Mouse (Mus musculus): ENCODE measurements around the gene Slc5a10. TPM values are rescaled to one million over a fixed set of nuclear protein-coding genes. Genes with fewer than 3 reads are reported as not detected.

Gene Slc5a10
- total RNA-seq, 2 experiments from 2014 or later, result not detected

GRCm38 (mm10) chr11:61629621-61630020, 91.0 kb downstream of the Slc5a10 start:
- intact Hi-C loops (cut with DNase I), result loop anchor here (2.0 to 10.0 kb wide), 3 partner anchors 38 to 285 kb away; partner anchors contain the start of gene Slc47a2
- no peak for DNase-seq

- intact Hi-C loops (cut with DNase I), result loop anchor here (5.0 to 10.0 kb wide), 2 partner anchors 41 to 282 kb away; partner anchors contain the start of gene Slc47a2
- no peak for DNase-seq
These were observed 94.1 kb downstream of the Slc5a10 start for GRCm38 (mm10) chr11:61626509-61626908.

- intact Hi-C loops (cut with DNase I), result loop anchor here (5.0 to 10.0 kb wide), 2 partner anchors 42 to 280 kb away; partner anchors contain the start of gene Slc47a2
- no peak for DNase-seq
These were observed 95.5 kb downstream of the Slc5a10 start for GRCm38 (mm10) chr11:61625136-61625535.

Other genes with a start within 250 kb of the Slc5a10 start
- gene Mfap4, start 235.4 kb downstream of the Slc5a10 start, total RNA-seq (2021), result 100 to 1,000 TPM; 112 to 142 TPM
- gene Mapk7, start 226.4 kb downstream of the Slc5a10 start, total RNA-seq (2021), result 1 to 10 TPM; 8.9 to 9.7 TPM
- 10 to 100 TPM in 1 of 2 experiments, 1 to 10 TPM in 1; 9.4 to 11.1 TPM for gene B9d1, start 215.7 kb downstream of the Slc5a10 start, total RNA-seq (2021)
- 10 to 100 TPM; 23.4 to 29.8 TPM for gene Epn2, start 141.1 kb downstream of the Slc5a10 start, total RNA-seq (2021)
- gene Grap, start 67.6 kb downstream of the Slc5a10 start, total RNA-seq (2021), result 10 to 100 TPM; 13.9 to 15.4 TPM
- under 1 TPM; 0.07 to 0.24 TPM for gene Fam83g, start 36.7 kb downstream of the Slc5a10 start, total RNA-seq (2021)
- 1 to 10 TPM; 6.4 to 7.0 TPM for gene Prpsap2, start 41.3 kb upstream of the Slc5a10 start, total RNA-seq (2021)
- gene Ulk2, start 134.2 kb upstream of the Slc5a10 start, total RNA-seq (2021), result 10 to 100 TPM; 45.8 to 48.1 TPM
- 10 to 100 TPM; 14.7 to 15.6 TPM for gene Akap10, start 209.4 kb upstream of the Slc5a10 start, total RNA-seq (2021)
- gene Specc1, start 235.9 kb upstream of the Slc5a10 start, total RNA-seq (2021), result 10 to 100 TPM; 21.2 to 23.5 TPM